Mouse (Mus musculus) gastrocnemius, adult 2 months (tissue): ENCODE measurements at regions not wholly inside any gene's neighbourhood (a gene's known extent, or its start where the extent isn't known, plus 50 kb on each side); places are given as distances from the start of the nearest gene placed in this dataset.

Experiments used
- DNase-seq: peaks from one replicate; pipeline ENCODE4 v3.0.0; 2022
- H3K27ac ChIP-seq: fragments of 200-600 bp; 2 replicates; pipeline ENCODE4 v1.8.1; 2022; ENCODE audit warnings: mild to moderate bottlenecking
- H3K4me3 ChIP-seq: fragments of 200-600 bp; 2 replicates; pipeline ENCODE4 v1.8.1; 2022; ENCODE audit warnings: mild to moderate bottlenecking, moderate library complexity
- CTCF ChIP-seq: fragments of 200-600 bp; IDR thresholded peaks from 2 replicates; pipeline ENCODE4 v1.8.1; 2022; ENCODE audit warnings: antibody characterized with exemption, mild to moderate bottlenecking, moderate library complexity
- intact Hi-C: fragments of 180-260 bp; cut with DNase I; formaldehyde crosslinking; loops from one replicate; pipeline ENCODE4 v1.15.1; 2025

DNA sequence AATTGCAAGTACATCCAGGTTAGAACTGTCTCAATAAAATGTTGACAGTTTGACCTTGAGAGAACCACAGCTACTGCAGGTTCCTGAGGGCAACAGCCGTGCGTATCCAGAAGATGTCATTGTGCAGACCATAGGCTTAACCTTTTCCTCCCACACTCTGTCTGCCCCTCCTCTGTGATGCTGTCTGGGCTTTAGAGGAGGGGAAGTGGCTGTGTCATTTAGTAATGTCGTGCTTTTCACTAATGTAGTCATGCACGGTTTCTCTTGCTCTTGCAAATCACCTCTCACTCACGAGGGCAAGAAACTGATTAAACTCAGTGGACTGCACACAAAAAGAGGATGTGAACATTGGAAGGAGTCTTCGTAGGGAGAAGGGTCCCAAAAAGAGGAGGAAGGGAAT is 443.8 kb upstream of the Tom1l1 start:
- intact Hi-C loops, result no loop called here
- no peak for TF ChIP-seq CTCF
- Histone ChIP-seq H3K27ac (no peak overlapping the region), H3K4me3 (no peak overlapping the region)
- DNase-seq, result no peak

DNA sequence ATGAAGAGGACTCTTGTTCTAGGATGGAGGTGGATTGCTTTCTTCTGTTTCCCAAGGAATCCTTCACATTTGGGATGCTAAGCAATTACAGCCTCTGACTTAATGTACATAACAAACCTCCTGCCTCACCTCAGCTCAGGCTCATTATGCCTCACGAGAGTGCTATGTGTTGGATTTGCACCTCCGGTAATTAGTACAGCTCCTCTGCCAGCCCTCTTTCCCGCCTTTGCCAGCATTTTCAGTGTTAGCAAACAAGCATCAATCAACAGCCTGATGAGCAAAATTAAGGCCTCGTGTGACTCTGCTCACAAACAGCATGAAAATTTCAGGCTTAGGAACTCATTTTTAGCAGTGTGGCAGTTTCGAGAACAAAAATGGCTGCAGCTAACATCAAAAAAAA is 410.0 kb upstream of the Tom1l1 start:
- intact Hi-C loops, result no loop called here
- DNase-seq, result no peak
- TF ChIP-seq CTCF, result no peak
- H3K4me3 ChIP-seq, result no peak overlapping the region
- no peak overlapping the region for H3K27ac ChIP-seq

DNA sequence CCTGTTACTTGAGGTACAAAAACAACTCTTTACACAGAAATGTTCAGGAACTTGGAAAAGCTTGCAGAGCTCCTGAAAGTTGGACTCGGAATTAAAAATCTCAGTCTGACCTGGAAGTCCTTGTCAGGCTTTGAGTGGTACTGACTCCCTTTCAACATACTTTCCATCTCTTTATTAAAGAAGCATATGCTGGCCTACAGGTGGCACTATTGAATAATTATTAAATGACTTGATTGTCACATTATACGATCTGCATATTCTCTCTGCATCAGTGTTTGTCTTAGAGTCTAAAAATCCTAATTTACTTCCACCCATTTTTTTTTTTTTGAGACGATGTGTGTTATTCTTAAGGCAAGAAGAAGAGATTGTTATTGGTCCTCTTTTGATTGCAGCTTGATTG is 409.4 kb upstream of the Tom1l1 start:
- H3K27ac ChIP-seq, result no peak overlapping the region
- no peak for DNase-seq
- TF ChIP-seq CTCF, result no peak
- intact Hi-C loops, result no loop called here
- no peak overlapping the region for H3K4me3 ChIP-seq

DNA sequence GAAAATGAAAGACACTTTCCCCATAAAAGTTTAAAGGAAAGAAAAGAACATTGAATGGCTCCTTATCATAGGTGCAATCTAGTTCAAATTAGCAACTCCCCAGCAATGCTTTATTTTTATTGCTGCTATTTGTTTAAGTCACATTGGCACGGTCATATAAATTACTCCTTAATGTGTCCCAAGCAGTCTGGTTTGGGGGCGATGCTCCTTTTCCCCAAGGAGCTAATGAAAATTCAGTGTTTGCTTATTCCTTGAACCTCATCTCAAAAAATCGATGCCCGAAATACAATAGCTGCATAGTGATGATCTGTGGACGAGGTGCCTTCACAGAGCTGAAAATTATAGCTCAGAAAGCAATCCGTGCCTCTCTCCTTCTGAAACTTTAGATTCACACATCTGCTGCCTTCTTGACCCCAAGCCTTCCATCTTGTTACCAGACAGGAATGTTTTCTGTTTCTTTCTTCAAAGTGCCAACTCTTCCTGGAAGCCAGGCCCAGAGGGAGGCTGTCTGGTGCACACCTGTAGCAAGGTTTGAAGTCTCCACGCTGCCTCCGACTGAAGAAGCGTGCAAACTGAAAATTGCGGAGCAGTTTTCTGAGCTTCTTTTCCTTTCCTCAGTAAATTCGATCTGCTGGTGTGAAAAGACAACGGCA is 408.0 kb upstream of the Tom1l1 start:
- Histone ChIP-seq H3K27ac (no peak overlapping the region), H3K4me3 (no peak overlapping the region)
- intact Hi-C loops, result no loop called here
- no peak for TF ChIP-seq CTCF
- no peak for DNase-seq

DNA sequence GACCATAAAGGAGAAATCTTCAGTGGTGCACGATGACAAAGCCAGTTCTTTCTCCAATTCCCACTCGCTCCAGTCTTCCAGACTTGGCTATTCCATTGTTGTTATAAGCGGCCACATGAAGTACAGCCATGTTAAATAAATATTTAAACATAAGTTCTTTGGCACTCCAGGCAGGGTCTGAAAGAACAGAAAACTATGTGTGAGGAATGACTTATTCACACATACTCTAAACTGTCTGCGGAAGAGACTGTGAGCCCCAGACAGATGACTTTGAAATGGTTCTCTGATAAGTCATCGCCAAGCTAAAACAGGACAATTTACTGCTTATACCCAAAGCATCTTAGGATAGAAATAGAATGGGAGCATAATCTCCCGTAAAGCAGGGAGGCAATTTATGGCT is 377.2 kb upstream of the Tom1l1 start:
- no peak for TF ChIP-seq CTCF
- no peak overlapping the region for H3K27ac ChIP-seq
- DNase-seq, result no peak
- H3K4me3 ChIP-seq, result no peak overlapping the region
- intact Hi-C loops, result no loop called here

DNA sequence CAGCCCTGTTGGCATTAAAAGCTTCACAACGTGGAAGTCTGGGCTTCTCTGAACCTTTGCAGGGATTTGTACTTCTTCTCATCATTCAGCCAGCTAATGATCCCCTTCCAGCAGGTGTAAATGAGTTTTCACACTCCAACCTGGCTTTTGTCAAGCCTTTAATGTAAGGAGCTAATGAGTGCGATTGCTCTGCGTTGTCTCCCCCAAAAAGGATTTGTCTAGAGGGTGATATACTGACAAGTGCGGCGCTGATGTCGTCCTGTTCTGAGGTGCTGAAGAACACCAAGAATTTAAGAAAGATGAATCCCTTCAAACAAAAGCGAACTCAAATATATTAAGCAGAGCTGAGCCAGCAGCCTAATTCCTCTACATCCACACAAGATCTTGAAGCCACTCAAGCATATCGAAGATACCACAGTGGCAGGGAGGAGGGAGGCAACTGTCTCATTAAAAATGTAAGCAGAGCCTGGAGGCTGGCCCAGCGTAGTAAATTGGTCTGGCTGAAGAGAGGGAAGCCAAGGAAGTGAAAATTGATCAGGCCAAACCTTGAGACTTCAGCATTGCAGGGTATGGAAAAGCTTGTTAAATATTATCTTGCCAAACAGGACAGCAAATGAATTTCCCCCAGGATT is 368.9 kb upstream of the Tom1l1 start:
- DNase-seq, result no peak
- Histone ChIP-seq H3K27ac (no peak overlapping the region), H3K4me3 (no peak overlapping the region)
- TF ChIP-seq CTCF, result no peak
- intact Hi-C loops, result no loop called here

DNA sequence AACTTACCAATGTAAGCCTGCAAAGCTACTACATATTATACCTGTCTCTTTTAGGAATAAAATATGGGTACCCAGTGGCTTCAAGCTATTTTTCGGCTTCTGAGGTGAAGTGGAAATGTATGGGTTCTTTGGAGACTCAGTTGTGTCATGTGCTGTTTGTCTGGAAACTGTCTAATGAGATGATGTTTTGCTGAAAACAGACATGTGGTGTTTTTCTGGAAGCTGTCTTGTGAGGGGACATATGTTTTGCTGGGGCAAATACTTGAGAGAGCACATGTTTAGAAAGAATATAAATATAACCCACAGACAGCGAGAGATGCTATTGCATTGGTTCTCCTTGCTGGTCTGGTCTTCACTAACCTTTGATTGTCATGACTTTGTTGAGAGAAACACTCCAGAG is 365.2 kb upstream of the Tom1l1 start:
- no peak for DNase-seq

DNA sequence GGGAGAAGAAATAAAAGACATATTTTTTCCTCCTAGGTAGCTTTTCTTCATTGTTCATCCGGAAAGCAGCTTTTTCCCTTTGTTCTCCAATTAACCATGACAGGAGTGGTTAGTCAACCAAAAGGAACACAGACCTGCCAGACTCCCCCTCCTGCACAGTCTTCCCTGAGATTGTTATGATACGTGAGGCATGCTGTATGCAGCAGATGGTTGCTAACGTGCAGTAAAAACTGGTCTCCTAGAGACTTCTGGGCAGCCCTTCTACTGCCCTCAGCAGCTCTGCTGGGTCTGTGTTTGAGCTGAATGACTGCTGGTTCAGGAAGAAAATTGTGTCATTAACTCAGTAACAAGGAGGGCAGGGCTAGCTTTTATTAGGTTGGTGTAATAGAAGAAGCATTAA is 363.5 kb upstream of the Tom1l1 start:
- H3K4me3 ChIP-seq, result no peak overlapping the region
- no peak overlapping the region for H3K27ac ChIP-seq
- no peak for TF ChIP-seq CTCF
- intact Hi-C loops, result no loop called here
- no peak for DNase-seq

More for the DNA sequence above, 365.2 kb upstream of the Tom1l1 start:
- no peak overlapping the region for H3K27ac ChIP-seq
- H3K4me3 ChIP-seq, result no peak overlapping the region
- intact Hi-C loops, result no loop called here
- TF ChIP-seq CTCF, result no peak

DNA sequence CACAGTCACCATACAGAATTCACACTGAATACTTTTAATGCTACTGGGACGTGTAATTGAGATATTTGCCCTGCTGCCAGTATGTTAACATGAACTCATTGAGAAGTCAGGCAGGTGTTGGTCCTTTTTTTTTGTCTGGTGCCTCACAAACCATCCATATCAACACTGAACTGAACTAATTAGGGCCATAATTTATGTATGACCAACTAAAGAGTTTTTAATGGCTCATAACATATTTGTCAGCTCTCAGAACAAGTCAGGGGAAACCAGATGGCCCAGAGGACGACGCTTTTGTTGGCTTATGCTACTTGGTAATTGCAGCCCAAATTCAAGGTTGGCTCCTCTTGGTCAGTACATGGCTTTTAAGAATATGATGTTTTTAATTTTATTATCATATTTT is 353.3 kb upstream of the Tom1l1 start:
- intact Hi-C loops, result no loop called here
- H3K27ac ChIP-seq, result no peak overlapping the region
- DNase-seq, result no peak
- TF ChIP-seq CTCF, result no peak
- no peak overlapping the region for H3K4me3 ChIP-seq
